Mouse (Mus musculus): Measurements from ENCODE around the gene Rfx7. TPM values are rescaled to one million over a fixed set of nuclear protein-coding genes. Genes with fewer than 3 reads are reported as not detected.

Gene Rfx7
- polyA plus RNA-seq, 1 experiment from 2014 or later = 24.9 TPM

Small RNA genes lying within 50 kb of the gene (microRNA-seq; reads per million reads assigned to microRNA genes)
- not detected for gene Gm28010

Other genes with a start within 250 kb of the Rfx7 start
- gene Mns1, start 94.2 kb upstream of the Rfx7 start, polyA plus RNA-seq (2014; fragmentation: Nextera tagmentation; extraction: Ambion mirVana) = 48.8 and 57.0 TPM in 2 replicates
- gene Tex9, start 40.0 kb upstream of the Rfx7 start, polyA plus RNA-seq (2014; fragmentation: Nextera tagmentation; extraction: Ambion mirVana) = 61.7 and 64.0 TPM in 2 replicates
- 812 and 869 TPM in 2 replicates for gene Nedd4, start 130.1 kb downstream of the Rfx7 start, polyA plus RNA-seq (2014; fragmentation: Nextera tagmentation; extraction: Ambion mirVana)